ENCODE assay signal across 8 mouse cellular contexts in the genomic region with DNA sequence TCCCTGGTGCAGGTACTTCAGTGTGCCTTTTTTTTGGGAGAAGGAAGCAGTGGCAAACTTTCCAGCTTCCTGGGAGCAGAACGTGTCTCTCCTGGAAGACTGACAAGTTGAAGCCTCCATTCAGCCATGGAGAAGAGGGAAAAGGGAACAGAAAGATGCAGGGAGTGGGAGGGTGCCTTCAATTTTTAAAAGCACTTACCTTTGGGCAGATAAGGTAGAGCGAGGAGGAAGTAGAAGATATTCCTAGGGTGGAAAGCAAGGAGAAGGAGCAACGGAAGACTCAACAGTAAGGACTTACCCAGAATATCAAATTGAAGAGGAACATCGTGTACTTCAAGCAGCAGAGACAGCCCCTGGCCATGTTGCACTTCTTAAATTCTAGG.
A peak's percentile ranks its signal among the peaks of the same experiment; 100 is the strongest.
DNase-seq lines count a peak whose midpoint lies in the region; ATAC-seq lines count a peak whose summit lies in the region.

No protein-coding gene starts in this region.

- peaks cover 6% of the 10 kb centered on the region; the same call in 1 of the 2 replicates for H3K27me3 ChIP-seq in lung, embryonic 15.5 days
- H3K27me3 ChIP-seq in forebrain, embryonic 11.5 days (ENCODE audit: control insufficient read depth, insufficient read depth, low read length): peaks cover 21% of the 10 kb centered on the region
- peaks cover 17% of the 10 kb centered on the region for H3K27me3 ChIP-seq in limb, embryonic 12.5 days
- peaks cover 24% of the 10 kb centered on the region for H3K27me3 ChIP-seq in neural tube, embryonic 15.5 days (replicated peaks)

- H3K36me3 ChIP-seq in lung, embryonic 15.5 days: no peaks in the 10 kb centered on the region
- no peaks in the 10 kb centered on the region for H3K36me3 ChIP-seq in forebrain, embryonic 11.5 days (ENCODE audit: control insufficient read depth, insufficient read depth, low read length)
- H3K36me3 ChIP-seq in limb, embryonic 12.5 days: no peaks in the 10 kb centered on the region
- H3K36me3 ChIP-seq in neural tube, embryonic 15.5 days: no peaks in the 10 kb centered on the region

- H3K4me1 ChIP-seq in lung, embryonic 15.5 days: peaks cover 49% of the 10 kb centered on the region
- H3K4me1 ChIP-seq in forebrain, embryonic 11.5 days (replicated peaks; ENCODE audit: control insufficient read depth, insufficient read depth, low read length): peaks cover 19% of the 10 kb centered on the region; the same call in 1 of the 2 replicates
- H3K4me1 ChIP-seq in limb, embryonic 12.5 days (replicated peaks): peaks cover 78% of the 10 kb centered on the region
- H3K4me1 ChIP-seq in neural tube, embryonic 15.5 days: peaks cover 63% of the 10 kb centered on the region

- peak overlapping the region; percentile 95 for H3K4me2 ChIP-seq in lung, embryonic 15.5 days
- peak overlapping the region; percentile 98 for H3K4me2 ChIP-seq in forebrain, embryonic 11.5 days (ENCODE audit: low read depth, low read length, severe bottlenecking)
- H3K4me2 ChIP-seq in limb, embryonic 12.5 days: peak overlapping the region; percentile 98
- peak overlapping the region; percentile 98 for H3K4me2 ChIP-seq in neural tube, embryonic 15.5 days

- WGBS in lung, embryonic 15.5 days: 23% methylated on average over 4 of the region's 4 CpGs
- 6% methylated on average over 4 of the region's 4 CpGs for WGBS in forebrain, embryonic 11.5 days
- WGBS in limb, embryonic 12.5 days: 10% methylated on average over 4 of the region's 4 CpGs
- 8% methylated on average over 4 of the region's 4 CpGs for whole genome bisulfite sequencing in neural tube, embryonic 15.5 days

- H3K9ac ChIP-seq in lung, embryonic 15.5 days: peak overlapping the region; percentile 40; the same call in 1 of the 2 replicates
- peak overlapping the region; percentile 59 for H3K9ac ChIP-seq in forebrain, embryonic 11.5 days (ENCODE audit: low read length)
- peak overlapping the region; percentile 61 for H3K9ac ChIP-seq in limb, embryonic 12.5 days (replicated peaks)
- peak overlapping the region; percentile 67 for H3K9ac ChIP-seq in neural tube, embryonic 15.5 days (replicated peaks)

- H3K27ac ChIP-seq in lung, embryonic 15.5 days: peak overlapping the region; percentile 24; the same call in 1 of the 2 replicates
- H3K27ac ChIP-seq in forebrain, embryonic 11.5 days (ENCODE audit: low read depth, low read length): no peak overlapping the region
- no peak overlapping the region for H3K27ac ChIP-seq in limb, embryonic 12.5 days
- H3K27ac ChIP-seq in neural tube, embryonic 15.5 days (replicated peaks): no peak overlapping the region

- DNase-seq in lung, postnatal 36 days: no peak
- DNase-seq in forebrain, embryonic 11.5 days (ENCODE audit: low spot score): no peak
- no peak for DNase-seq in adipocyte (ENCODE audit: low spot score)
- DNase-seq in kidney, postnatal 25 days: no peak
- DNase-seq in adrenal gland, postnatal 36 days: no peak

- ATAC-seq in lung, embryonic 15.5 days (ENCODE audit: borderline replicate concordance, extremely low read depth, low FRiP score, low TSS enrichment): no peak
- no peak for ATAC-seq in forebrain, embryonic 11.5 days (replicated peaks; ENCODE audit: low FRiP score)
- no peak for ATAC-seq in limb, embryonic 12.5 days (ENCODE audit: insufficient number of reproducible peaks, insufficient read depth, low FRiP score, low TSS enrichment, low read depth)
- no peak for ATAC-seq in neural tube, embryonic 15.5 days (ENCODE audit: low FRiP score)

- peak overlapping the region; percentile 55 for H3K4me3 ChIP-seq in lung, embryonic 15.5 days
- peak overlapping the region; percentile 47 for H3K4me3 ChIP-seq in forebrain, embryonic 11.5 days (ENCODE audit: low read depth, low read length)
- peak overlapping the region; percentile 55 for H3K4me3 ChIP-seq in limb, embryonic 12.5 days (replicated peaks)
- H3K4me3 ChIP-seq in neural tube, embryonic 15.5 days (replicated peaks): peak overlapping the region; percentile 59

- H3K9me3 ChIP-seq in lung, embryonic 15.5 days: no peaks in the 10 kb centered on the region
- H3K9me3 ChIP-seq in forebrain, embryonic 11.5 days (ENCODE audit: control insufficient read depth, low read length): no peaks in the 10 kb centered on the region
- no peaks in the 10 kb centered on the region for H3K9me3 ChIP-seq in limb, embryonic 12.5 days
- H3K9me3 ChIP-seq in neural tube, embryonic 15.5 days (replicated peaks): no peaks in the 10 kb centered on the region
